Mouse (Mus musculus) MEL-GATA-1-ER (cell line): Measurements from ENCODE around the gene Shisa3.

Experiments
- DNase-seq: peaks from one replicate; pipeline ENCODE4 v3.0.0-alpha.2; 2012; ENCODE audit warnings: low read depth; ENCODE audit errors: extremely low read depth

Gene Shisa3

DNA sequence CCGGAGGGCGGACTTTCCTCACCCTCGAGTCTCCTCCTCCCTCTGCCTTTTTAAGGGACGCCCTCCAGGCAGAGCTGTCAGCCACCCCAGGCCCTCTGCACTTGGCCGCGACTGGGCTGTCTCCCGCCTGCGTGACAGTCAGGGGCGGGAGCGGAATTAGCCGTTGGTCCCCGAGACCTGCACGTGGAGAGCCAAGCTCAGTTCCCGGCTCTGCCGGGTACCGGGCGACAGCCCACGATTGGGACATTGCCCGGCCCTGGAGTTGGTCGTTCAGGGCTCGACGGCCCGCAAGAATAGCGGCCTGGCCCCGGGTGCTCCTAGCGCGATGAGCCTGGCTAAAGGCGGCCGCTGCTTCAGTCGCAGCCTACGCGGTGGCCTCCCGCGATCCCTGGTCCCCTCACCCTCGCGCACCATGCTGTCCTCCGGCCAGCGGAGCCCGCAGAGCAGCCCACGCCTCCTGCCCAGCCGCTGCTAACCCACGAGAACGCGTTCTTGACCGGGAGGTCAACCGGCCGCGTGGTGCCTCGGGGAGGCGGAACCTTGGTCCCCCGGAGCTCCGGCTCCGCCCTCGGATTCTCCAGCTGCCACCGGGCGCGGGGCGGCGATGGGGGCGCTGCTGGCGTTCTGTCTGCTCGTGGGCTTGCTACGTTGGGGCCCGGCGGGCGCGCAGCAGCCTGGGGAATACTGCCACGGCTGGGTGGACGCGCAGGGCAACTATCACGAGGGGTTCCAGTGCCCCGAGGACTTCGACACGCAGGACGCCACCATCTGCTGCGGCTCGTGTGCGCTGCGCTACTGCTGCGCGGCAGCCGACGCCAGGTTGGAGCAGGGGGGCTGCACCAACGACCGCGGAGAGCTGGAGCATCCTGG is at the start of gene Shisa3:
Shisa3 (plus strand) TSS at position 79 of the 870 bp plus-strand sequence.
- DNase-seq, result no peak

DNA sequence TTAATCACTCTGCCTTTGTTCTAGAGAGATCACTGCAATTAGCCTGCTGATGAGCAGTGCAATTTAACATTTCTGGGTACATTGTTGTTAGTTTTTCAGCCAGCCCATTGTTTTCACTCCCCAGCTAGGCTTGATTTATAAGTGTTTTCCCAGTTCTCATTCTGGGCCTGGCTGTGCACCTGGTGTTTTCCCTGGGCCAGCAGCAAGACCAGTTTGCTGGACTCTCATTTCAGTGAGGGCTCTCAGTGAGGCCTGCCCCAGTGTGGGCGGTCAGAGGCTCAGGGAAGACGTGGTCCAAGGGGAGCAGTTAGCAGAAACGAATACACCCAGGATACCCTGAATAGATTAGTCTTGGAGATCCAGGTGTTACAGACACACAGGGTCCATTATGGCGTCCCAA is 49.0 kb upstream of the Shisa3 start:
- DNase-seq, result no peak

DNA sequence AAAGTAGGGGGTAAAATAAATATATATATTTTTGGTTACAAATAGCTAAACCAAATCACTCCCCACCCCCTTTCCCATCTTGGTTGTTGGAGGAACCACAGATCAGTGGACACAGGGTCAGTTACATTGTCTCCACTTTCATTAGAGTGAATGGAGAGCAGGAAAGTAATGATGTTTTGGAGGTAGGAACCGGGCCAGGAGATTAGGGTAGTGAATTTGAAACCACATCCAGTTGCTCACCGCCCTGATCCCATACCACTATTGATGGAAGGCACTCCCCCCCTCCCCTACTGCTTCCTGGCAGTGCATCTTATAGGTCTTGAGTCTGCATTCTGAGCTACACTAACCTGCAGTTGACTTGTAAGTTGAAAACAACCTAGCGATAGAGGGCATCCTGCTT is 48.6 kb upstream of the Shisa3 start:
- DNase-seq, result no peak

GRCm38 (mm10) chr5:67572552-67573155 is 35.0 kb upstream of the Shisa3 start:
- DNase-seq, result no peak

GRCm38 (mm10) chr5:67574039-67574438 is 33.6 kb upstream of the Shisa3 start:
- no peak for DNase-seq

DNA sequence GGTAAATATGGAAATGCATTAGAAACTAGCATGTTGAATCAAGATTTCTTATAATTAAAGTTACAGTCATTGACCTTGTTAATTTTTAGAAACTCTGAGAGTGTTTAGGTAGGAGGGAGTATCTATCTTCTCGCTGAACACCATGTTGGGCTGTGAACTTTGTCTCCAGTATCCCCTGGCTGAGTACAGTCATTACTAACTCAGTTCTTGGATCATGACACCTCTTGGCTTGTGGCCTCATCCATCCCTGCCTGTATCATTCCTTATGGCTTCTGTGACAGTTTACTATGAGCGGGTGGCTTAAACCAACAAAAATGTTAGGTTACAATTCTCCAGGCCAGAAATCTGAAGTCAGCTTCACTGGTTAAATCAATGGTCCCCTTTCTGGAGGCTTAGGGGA is 32.0 kb upstream of the Shisa3 start:
- no peak for DNase-seq

GRCm38 (mm10) chr5:67579725-67580633 is 27.7 kb upstream of the Shisa3 start:
- peak; percentile 34 for DNase-seq

DNA sequence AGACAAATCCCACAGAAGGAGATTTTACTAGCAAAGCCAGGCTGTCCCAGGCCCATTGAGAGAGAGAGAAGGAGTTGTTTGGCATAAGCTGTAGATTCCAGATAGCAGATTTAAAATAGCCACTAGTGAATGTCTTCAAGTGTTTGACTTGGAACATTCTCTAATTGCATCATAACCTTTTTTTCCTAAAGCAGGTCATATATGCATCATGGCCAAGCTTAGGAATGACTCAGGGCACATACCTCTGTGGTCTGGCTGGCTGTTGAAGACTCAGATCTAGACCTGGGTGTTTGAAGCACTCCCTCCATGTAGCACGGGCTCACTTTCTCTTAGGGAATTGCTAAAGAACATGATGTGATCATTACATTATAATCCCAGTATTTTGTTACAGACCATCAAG is 12.6 kb upstream of the Shisa3 start:
- DNase-seq, result no peak

GRCm38 (mm10) chr5:67595629-67596028 is 12.1 kb upstream of the Shisa3 start:
- DNase-seq, result no peak

DNA sequence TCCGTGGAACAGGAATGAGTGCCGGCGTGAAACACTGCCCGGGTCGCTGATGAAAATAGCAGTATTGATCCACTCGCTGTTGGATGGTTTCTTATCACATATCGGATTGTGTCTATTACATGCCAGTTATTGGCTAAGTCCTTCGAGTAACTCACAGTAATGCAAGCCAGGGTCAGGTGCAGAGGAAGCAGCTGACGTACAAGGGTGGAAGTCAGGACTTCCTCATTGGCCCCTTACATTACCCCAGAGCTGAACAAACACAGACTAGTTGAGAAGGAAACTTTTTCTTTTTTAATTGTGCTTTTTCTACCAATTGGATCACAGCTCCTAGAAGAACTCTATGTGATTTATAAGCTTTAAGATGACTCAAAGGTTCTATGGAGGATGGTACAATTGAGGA is 7.7 kb upstream of the Shisa3 start:
- DNase-seq, result no peak

DNA sequence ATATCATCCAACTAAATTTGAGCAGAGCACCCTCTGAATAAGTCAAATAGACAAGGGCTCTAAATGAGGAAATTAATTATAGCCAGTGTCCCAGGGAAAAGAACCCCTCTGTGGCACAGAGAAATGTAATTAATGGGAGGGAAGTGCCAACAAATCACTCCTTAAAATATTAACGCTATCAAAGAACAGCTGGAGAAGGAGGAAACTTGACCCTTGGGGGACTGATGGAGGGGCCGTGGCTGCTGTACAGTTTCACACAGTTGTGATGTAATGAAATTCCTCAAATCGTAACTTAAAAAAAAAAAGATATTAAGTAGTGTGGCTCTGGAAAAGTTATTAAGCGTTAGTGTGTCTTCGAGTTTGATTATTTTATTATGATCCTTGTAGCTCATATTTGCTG is 1.7 kb upstream of the Shisa3 start:
- DNase-seq, result no peak

DNA sequence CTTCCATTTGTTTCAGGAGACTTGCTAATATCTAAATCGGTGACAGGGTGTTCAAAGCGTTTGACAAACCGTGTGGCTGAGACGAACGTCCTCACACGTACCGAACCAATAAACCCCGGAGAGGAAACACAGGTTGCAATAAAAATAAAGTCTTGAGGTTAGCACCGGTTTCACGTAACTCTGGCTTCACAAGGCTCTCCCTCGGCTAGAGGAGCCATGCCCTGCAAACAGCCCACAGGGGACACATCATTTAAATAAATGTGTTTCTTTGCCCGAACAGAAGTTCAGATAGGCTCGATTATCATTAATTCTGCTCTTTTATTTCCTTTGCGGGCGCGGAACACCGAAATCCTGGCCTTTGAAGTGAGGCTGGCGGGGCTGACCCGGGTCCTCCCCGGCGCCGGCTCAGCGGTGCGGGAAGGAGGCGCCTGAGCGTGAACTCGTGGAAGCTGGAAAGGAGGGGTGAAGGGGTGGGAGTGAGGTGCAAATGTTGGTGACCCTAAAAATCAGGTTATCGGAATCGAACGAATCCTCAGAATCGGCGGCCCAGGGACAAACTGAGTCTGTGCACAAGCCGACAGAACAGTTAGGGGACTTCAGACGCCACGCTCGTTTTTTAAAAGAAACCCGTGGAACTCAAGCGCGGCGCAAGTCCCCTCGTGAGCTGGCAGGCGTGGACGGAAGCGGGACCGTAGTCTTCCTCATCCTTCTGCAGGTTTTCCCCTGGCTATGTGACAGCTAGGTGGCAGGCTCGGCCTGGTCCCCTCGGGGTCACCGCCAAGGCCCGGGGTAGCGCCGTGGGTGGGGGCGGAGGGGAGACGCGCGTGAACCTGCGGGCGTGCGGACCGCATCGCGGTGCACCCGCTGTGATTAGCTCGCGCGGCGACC is 522 bp upstream of the Shisa3 start:
- no peak for DNase-seq

GRCm38 (mm10) chr5:67608674-67609519 is 1.2 kb downstream of the Shisa3 start:
- DNase-seq, result no peak

- DNase-seq, result no peak
Measured at GRCm38 (mm10) chr5:67609520-67609837, 1.8 kb downstream of the Shisa3 start.

DNA sequence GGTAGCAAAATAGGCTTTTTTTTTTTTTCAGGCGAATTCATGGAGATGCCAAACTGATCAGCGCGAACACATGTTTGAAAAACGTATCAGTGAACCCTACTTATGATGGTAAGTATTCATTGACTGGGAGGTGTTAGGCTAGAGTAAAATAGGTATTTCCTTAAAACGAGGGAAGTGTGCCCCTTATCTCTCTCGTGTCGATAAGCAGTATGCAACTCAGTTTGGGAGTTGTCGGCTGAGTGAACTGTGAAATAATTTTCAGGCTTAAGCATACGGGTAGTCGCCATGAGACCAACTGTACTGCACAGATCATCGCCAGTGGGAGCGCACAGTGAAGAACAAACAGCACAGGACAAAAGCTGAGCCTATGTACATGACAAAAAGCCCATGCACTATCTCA is 13.5 kb downstream of the Shisa3 start:
- DNase-seq, result no peak

DNA sequence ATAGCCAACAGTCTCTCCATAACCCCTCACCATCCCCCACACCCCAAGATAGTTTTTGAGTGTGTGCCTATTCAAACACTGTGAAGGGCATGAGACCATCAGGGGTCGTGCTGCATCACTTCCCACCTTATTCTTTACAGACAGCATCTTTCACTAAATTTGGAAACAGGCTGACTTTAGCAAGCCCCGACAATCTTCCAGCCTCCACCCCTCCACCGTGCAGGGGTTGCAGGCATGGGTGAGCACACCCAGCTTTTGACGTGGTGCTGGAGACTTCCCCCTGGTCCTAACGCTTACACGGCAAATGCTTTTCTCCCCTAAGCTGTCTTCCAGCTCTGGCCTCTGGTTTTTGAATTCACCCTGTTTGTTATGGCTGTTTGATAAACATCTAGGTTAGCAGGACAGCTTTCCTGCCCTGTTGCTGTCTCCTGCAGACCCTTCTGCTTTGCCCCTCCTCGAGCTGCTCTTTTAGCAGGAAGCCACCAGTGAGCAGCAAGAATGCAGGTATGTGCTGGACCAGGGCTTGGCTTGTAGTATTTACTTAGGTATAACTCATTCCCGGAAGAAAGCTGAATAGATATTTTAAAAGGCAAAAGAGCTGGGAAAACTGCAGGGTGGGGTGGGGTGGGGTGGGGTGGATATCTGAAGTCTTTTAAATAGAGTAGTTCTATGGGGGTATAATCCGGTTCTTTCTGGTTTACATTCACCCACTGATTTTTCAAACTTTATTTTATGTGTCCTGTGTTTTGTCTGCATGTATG is 20.7 kb downstream of the Shisa3 start:
- DNase-seq, result no peak

- no peak for DNase-seq
Measured at GRCm38 (mm10) chr5:67629440-67629839, 21.8 kb downstream of the Shisa3 start.

DNA sequence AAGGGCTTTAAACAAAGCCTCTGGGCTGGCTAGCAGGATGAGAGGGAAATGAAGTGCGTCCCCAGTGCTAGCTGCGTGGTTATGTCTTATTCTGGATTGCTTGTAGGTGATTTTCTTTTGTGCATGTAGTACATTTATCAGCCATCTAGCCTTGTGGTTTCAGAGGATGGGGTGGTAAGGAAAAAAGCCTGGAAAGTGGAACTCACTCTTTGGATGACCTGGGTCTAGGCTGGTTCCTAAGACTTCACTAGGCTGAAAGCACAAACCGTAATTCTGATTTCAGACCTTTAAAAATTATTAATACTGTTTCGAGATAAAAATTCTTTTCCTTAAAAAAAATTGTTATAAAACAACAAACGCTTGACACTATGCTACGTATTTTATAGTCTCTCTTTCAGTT is 22.2 kb downstream of the Shisa3 start:
- DNase-seq, result no peak

DNA sequence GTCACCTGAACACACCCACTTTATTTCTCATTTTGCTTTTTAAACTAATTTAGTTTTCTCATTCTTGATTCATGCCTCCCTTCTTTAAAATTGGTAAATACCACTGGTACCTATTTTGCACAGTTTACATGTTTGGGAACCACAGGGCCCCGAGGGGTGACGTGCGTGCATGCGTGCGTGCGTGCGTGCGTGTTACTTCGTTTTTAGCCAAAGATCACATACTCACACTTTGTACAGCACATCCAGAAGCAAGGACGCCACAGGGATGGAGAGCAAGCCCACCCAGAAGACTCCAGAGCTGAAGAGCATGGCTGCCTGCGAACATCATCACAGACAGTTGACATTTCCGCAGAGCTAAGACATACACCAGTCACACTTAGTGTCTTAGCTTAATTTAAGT is 23.6 kb downstream of the Shisa3 start:
- no peak for DNase-seq
